Mouse (Mus musculus) hindbrain, embryonic 14.5 days (tissue): ENCODE measurements at regions not wholly inside any gene's neighbourhood (a gene's known extent, or its start where the extent isn't known, plus 50 kb on each side); places are given as distances from the start of the nearest gene placed in this dataset.

ENCODE experiments used
- ATAC-seq: fragments of 200-750 bp; cut with Nextera tagmentation; 2 replicates; pipeline ENCODE4 v1.8.0; 2017; ENCODE audit warnings: moderate number of reproducible peaks, mild to moderate bottlenecking, moderate TSS enrichment, moderate library complexity; ENCODE audit not compliant: low FRiP score
- DNase-seq: peaks from one replicate; pipeline ENCODE4 v3.0.0-alpha.2; 2015; ENCODE audit warnings: low spot score
- H3K27ac ChIP-seq: fragments of 300-500 bp; sonication (generic); 2 replicates; pipeline ENCODE4 v1.5.1; 2014; ENCODE audit warnings: mild to moderate bottlenecking, moderate library complexity
- H3K27me3 ChIP-seq: fragments of 300-500 bp; sonication (generic); 2 replicates; pipeline ENCODE4 v1.6.1; 2014; ENCODE audit warnings: mild to moderate bottlenecking, low read length, mixed read lengths; ENCODE audit not compliant: control insufficient read depth, insufficient read depth
- H3K36me3 ChIP-seq: fragments of 300-500 bp; sonication (generic); replicated peaks from 2 replicates; pipeline ENCODE4 v1.6.1; 2014; ENCODE audit not compliant: control insufficient read depth, insufficient read depth
- H3K4me1 ChIP-seq: fragments of 300-500 bp; sonication (generic); replicated peaks from 2 replicates; pipeline ENCODE4 v1.6.1; 2014; ENCODE audit warnings: antibody characterized with exemption, low read length, mixed read lengths; ENCODE audit not compliant: control insufficient read depth, insufficient read depth
- H3K4me2 ChIP-seq: fragments of 300-500 bp; sonication (generic); replicated peaks from 2 replicates; pipeline ENCODE4 v1.6.1; 2014; ENCODE audit warnings: mild to moderate bottlenecking, moderate library complexity
- H3K4me3 ChIP-seq: fragments of 300-500 bp; sonication (generic); replicated peaks from 2 replicates; pipeline ENCODE4 v1.5.1; 2014; ENCODE audit warnings: mild to moderate bottlenecking, low read length
- H3K9ac ChIP-seq: fragments of 300-500 bp; sonication (generic); 2 replicates; pipeline ENCODE4 v1.6.1; 2014
- H3K9me3 ChIP-seq: fragments of 300-500 bp; sonication (generic); 2 replicates; pipeline ENCODE4 v1.6.1; 2016; ENCODE audit warnings: low read length; ENCODE audit not compliant: control insufficient read depth
- WGBS: fragments of 180-500 bp; shearing (Covaris S2); extraction: QIAGEN DNeasy Blood & Tissue Kit; methylation state at CpG from one replicate; pipeline ENCODE4 v1.1.7; 2014; 5-methylcytosine and 5-hydroxymethylcytosine counted together

DNA sequence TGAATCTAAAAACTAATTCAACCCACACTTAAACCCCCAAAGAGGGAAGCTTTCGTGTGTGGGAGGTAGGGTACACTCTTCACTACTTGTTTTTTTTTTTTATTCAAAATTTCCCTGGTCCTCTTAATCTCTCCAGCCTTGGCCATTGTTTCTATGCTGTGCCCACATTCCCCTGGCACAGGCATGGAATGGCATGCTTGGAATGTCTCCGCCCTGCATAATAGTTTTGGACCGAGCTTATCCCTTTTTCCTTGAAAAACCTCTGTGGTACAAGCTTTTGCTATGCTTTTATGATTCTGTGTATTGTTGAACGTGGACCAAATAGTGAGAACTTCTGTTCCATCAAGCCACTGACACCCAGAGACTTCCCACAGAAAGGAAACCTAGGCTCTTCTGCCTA, 126.8 kb upstream of the Bmp4 start:
- Histone ChIP-seq H3K9ac (no peak overlapping the region), H3K9me3 (no peaks in the 10 kb centered on the region), H3K4me1 (no peaks in the 10 kb centered on the region), H3K4me2 (no peak overlapping the region), H3K36me3 (no peaks in the 10 kb centered on the region), H3K4me3 (no peak overlapping the region), H3K27ac (no peak overlapping the region), H3K27me3 (no peaks in the 10 kb centered on the region)
- DNase-seq (no peak), ATAC-seq (no peak)
- WGBS = 72% methylated on average over 4 of the region's 4 CpGs

DNA sequence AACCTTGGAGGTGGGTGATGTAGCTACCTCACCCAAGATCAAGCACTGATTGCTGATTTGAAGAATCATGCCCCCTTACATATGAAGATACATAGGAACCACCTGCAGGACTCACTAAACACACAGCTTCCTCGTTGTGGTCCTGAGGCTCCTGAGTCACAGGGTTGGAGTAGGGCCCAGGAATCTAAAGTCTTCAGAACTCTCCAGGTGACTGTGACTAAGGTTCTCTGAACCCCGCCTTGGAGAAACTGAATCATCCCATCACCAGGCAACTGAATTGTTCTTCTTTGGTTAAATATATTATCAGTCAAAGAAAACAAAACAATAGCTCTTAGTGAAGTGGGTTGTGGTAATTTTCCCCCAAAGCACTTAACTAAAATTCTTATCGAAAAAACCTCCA, 125.8 kb upstream of the Bmp4 start:
- DNase-seq (no peak), ATAC-seq (no peak)
- Histone ChIP-seq H3K36me3 (no peaks in the 10 kb centered on the region), H3K27me3 (no peaks in the 10 kb centered on the region), H3K27ac (no peak overlapping the region), H3K4me3 (no peak overlapping the region), H3K9ac (no peak overlapping the region), H3K4me2 (no peak overlapping the region), H3K4me1 (no peaks in the 10 kb centered on the region), H3K9me3 (no peaks in the 10 kb centered on the region)
- WGBS = 84% methylated on average over 3 of the region's 3 CpGs

DNA sequence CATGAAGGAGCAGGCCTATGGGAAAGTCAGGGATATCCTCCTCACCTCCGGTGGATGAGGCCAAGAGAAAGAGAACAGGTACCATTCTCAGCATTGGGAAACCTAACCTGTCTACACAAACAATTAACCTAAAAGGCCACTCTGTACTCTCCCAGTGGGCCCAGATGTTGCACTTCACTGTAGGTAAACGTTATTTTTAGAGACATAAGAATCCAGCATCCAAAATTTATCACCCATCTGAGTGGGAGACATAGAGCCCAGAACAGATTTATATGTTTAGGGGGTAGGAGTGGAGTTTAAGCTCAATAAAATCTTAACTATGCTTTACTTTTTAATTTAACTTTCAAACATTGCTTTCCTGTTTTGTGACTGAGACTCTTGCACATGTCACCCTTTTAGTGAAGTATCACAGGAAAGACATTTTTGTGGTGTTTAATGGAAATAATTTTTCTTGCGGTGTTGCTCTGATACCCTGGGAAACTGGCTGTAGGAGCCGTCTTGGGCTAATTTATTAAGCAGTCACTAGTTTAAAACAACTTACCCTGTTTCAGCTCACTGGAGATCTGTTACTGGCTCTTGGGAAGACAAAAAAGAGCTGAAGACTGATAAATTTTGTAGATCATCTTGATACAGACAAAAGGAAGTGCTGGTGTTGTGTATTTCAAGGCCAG, 123.9 kb upstream of the Bmp4 start:
- no peak for ATAC-seq
- H3K4me1 ChIP-seq = no peaks in the 10 kb centered on the region
- H3K9ac ChIP-seq = no peak overlapping the region
- DNase-seq = no peak
- no peak overlapping the region for H3K4me2 ChIP-seq
- H3K36me3 ChIP-seq = no peaks in the 10 kb centered on the region
- H3K9me3 ChIP-seq = no peaks in the 10 kb centered on the region
- no peak overlapping the region for H3K4me3 ChIP-seq
- H3K27ac ChIP-seq = no peak overlapping the region
- no peaks in the 10 kb centered on the region for H3K27me3 ChIP-seq
- 89% methylated on average over 4 of the region's 4 CpGs for WGBS

DNA sequence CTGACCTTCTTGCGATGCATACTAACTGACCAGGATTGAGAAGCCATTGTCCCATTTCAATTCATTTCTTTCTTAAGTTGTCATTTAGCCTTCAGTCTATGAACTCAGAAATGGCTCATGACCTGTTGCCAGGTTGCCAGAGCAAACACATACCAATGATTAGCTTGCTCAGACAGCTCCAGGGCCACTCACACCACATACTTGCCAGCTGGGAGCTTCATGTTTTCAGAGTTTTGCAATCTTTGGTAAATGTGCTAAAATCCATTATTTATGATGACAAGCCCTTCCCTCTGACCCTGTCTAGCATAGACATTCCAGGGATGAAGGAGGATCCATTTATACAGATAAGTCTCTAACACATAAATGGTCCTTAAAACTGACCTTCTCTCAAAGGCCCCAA, 121.6 kb upstream of the Bmp4 start:
- WGBS = 97% methylated on average over 1 of the region's 1 CpGs
- Histone ChIP-seq H3K9me3 (no peaks in the 10 kb centered on the region), H3K36me3 (no peaks in the 10 kb centered on the region), H3K4me2 (no peak overlapping the region), H3K27me3 (no peaks in the 10 kb centered on the region), H3K4me1 (no peaks in the 10 kb centered on the region), H3K9ac (no peak overlapping the region), H3K4me3 (no peak overlapping the region), H3K27ac (no peak overlapping the region)
- DNase-seq (no peak), ATAC-seq (no peak)

DNA sequence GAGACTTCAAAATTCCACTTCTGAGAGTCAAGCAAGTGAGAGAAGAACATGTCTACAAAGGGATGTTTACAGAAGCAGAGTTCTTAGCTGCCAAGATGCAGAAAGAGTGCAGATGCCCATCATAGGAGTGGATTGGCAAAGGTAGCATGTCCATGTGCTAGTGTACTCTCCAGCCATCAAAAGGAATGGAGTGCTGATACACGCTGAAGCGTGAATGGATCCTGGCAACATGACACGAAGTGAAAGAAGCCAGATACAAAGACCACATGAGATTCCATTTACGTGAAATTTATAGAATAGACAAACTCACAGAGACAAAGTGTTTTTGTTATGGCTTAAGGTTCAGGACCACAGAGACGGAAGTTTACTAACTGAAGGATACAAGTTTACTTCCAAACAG, 118.4 kb upstream of the Bmp4 start:
- H3K4me1 ChIP-seq = no peaks in the 10 kb centered on the region
- no peak overlapping the region for H3K9ac ChIP-seq
- H3K9me3 ChIP-seq = no peaks in the 10 kb centered on the region
- 76% methylated on average over 5 of the region's 5 CpGs for WGBS
- H3K36me3 ChIP-seq = no peaks in the 10 kb centered on the region
- H3K27ac ChIP-seq = no peak overlapping the region
- H3K4me2 ChIP-seq = no peak overlapping the region
- DNase-seq (no peak), ATAC-seq (no peak)
- no peaks in the 10 kb centered on the region for H3K27me3 ChIP-seq
- no peak overlapping the region for H3K4me3 ChIP-seq

DNA sequence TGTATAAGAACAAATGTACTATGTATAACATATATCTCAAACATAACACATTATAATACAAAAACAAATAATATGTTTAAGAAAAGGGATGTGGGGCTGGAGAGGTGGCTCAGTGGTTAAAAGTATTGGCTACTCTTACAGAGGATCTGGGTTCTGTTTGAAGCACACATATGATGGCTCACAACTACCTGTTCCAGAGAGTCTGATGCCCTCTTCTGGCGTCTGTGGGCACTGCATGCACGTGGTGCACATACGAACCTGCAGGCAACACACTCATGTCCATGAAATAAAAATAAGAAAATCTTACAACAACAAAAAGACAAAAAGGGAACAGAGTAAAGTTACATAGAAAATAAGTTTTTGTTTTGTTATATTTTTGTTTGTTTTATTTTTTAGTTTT, 114.8 kb upstream of the Bmp4 start:
- H3K27me3 ChIP-seq = no peaks in the 10 kb centered on the region
- H3K4me3 ChIP-seq = no peak overlapping the region
- no peaks in the 10 kb centered on the region for H3K36me3 ChIP-seq
- no peak for ATAC-seq
- no peak for DNase-seq
- no peak overlapping the region for H3K4me2 ChIP-seq
- H3K9ac ChIP-seq = no peak overlapping the region
- 78% methylated on average over 3 of the region's 3 CpGs for WGBS
- no peak overlapping the region for H3K27ac ChIP-seq
- H3K4me1 ChIP-seq = no peaks in the 10 kb centered on the region
- H3K9me3 ChIP-seq = no peaks in the 10 kb centered on the region

DNA sequence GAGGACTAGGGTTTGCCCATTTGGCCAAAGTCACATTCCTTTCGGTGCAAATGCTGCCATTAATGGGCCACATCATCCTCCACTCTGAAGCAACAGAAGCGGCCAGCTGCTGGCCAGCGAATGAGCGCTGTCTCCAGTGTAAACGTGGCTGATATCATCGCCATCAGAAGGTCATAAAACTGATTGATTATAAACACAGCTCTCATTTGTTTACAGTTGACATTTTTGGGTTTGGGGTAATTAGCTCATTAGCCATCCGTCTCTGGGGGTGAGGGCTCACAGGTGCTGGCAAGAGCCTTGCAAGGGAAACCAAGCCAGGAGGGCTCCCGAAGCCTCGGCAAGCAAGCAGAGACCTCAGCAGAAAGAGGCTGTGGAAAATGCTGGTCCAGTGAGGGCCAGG, 101.1 kb upstream of the Bmp4 start:
- Histone ChIP-seq H3K36me3 (no peaks in the 10 kb centered on the region), H3K4me1 (no peaks in the 10 kb centered on the region)
- no peak for ATAC-seq

DNA sequence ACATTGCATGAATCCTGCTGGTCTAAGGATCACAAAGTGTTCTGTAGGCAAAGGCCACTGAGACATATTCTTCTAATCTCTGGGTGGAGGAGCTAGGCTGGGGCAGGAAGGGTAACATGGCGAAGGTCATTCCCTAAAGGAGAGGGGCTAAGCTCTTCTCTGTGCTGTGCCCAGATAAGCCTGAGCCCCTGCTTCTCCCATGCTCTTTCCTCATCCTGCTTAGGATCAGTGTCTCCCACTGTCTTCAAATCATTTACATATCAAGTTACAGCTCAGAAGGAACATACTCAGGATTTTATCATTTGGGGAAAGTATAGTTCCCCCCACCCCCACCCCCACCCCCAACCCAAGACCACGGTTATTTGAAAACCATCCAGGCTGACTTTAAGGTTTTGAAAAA, 100.7 kb upstream of the Bmp4 start:
- WGBS = 92% methylated on average over 2 of the region's 2 CpGs
- Histone ChIP-seq H3K9ac (no peak overlapping the region), H3K4me1 (no peaks in the 10 kb centered on the region), H3K27ac (no peak overlapping the region), H3K4me2 (no peak overlapping the region), H3K27me3 (no peaks in the 10 kb centered on the region), H3K4me3 (no peak overlapping the region), H3K9me3 (peaks cover 4% of the 10 kb centered on the region; the same call in 1 of the 2 replicates), H3K36me3 (no peaks in the 10 kb centered on the region)
- ATAC-seq (no peak), DNase-seq (no peak)

More for the DNA sequence above, 101.1 kb upstream of the Bmp4 start:
- no peak for DNase-seq
- WGBS = 73% methylated on average over 9 of the region's 9 CpGs
- no peak overlapping the region for H3K27ac ChIP-seq
- H3K4me3 ChIP-seq = no peak overlapping the region
- H3K4me2 ChIP-seq = no peak overlapping the region
- H3K9me3 ChIP-seq = peaks cover 4% of the 10 kb centered on the region; the same call in 1 of the 2 replicates
- no peak overlapping the region for H3K9ac ChIP-seq
- no peaks in the 10 kb centered on the region for H3K27me3 ChIP-seq

DNA sequence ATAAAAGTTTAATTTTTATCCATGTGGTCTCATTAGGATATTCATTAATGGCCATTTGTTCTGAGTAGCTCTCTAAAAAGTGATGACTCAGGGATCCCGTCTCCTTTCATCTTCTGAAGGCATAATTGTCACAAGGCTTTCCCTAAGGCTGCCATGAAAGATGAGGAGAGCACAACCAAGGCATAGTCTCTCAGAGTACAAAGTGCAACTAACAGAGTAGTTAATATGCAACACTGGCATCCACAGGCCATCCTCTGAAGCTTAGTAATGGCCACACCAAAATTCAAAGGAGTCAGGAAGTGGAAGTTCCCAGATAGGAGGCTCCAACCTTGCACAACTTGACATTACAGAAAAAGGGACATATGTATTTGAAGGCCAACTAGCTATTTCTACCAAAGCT, 97.1 kb upstream of the Bmp4 start:
- WGBS = 83% methylated on average over 1 of the region's 1 CpGs
- H3K9ac ChIP-seq = no peak overlapping the region
- no peaks in the 10 kb centered on the region for H3K36me3 ChIP-seq
- no peak overlapping the region for H3K27ac ChIP-seq
- no peak overlapping the region for H3K4me2 ChIP-seq
- H3K9me3 ChIP-seq = peaks cover 4% of the 10 kb centered on the region; the same call in 1 of the 2 replicates
- no peak for DNase-seq
- H3K4me3 ChIP-seq = no peak overlapping the region
- H3K4me1 ChIP-seq = no peaks in the 10 kb centered on the region
- no peak for ATAC-seq
- H3K27me3 ChIP-seq = no peaks in the 10 kb centered on the region

DNA sequence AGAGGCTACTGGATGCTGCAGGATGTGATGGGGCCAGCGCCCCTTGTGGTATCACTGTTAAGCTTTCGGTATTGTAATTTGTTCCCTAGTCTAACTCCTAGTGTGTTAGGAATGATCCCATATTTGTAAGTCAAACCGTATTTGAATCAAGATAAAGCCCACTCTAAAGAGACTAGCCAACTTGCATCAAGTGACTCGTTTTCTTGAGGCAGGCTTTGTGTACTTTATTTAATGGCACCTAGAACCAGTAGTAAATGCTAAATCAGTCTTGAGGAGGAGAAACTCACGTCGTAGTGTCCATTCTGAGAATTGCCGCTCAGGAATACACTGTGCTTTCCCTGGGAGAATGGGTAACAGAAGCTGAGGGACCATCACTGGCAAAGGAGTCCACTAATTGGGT, 89.9 kb upstream of the Bmp4 start:
- DNase-seq (no peak), ATAC-seq (no peak)
- H3K4me2 ChIP-seq = no peak overlapping the region
- no peaks in the 10 kb centered on the region for H3K9me3 ChIP-seq
- H3K27ac ChIP-seq = no peak overlapping the region
- no peak overlapping the region for H3K9ac ChIP-seq
- H3K36me3 ChIP-seq = no peaks in the 10 kb centered on the region
- no peaks in the 10 kb centered on the region for H3K27me3 ChIP-seq
- WGBS = 82% methylated on average over 7 of the region's 7 CpGs
- H3K4me1 ChIP-seq = no peaks in the 10 kb centered on the region
- no peak overlapping the region for H3K4me3 ChIP-seq
